Mouse (Mus musculus): Measurements from ENCODE around the gene Med9.

- TF ChIP-seq CTCF (IDR thresholded peaks at IDR 0.05; ENCODE audit: extremely low read depth, insufficient read length, insufficient replicate concordance, low read depth, low read length): no peak
- no peak for TF ChIP-seq POLR2A (IDR thresholded peaks at IDR 0.05; ENCODE audit: low read depth, low read length)
Observed at GRCm38 (mm10) chr11:59956749-59957148, 8.7 kb downstream of the Med9 start.
